Mouse (Mus musculus): ENCODE measurements around the gene Rab26.

- TF ChIP-seq POLR2A (IDR thresholded peaks at IDR 0.05; ENCODE audit: control insufficient read depth, low read depth, low read length): no peak
- TF ChIP-seq CTCF (IDR thresholded peaks at IDR 0.05; ENCODE audit: control insufficient read depth, insufficient read depth, insufficient replicate concordance, low read depth, low read length): no peak
Measured at GRCm38 (mm10) chr17:24483495-24483894, 50.5 kb downstream of the Rab26 start.

Measured in testis, adult 2 months (tissue).